In genomic region chr9:14179777-14180176, GRCm38 (mm10) we compare ENCODE assay signal across 17 mouse cellular contexts.
A peak's percentile ranks its signal among the peaks of the same experiment; 100 is the strongest.
DNase-seq lines count a peak whose midpoint lies in the region; ATAC-seq and TF ChIP-seq lines count a peak whose summit lies in the region.
"Had no signal": no experiment of that assay in that cellular context is flagged by ENCODE, and none has a peak within 500 bp of the region (broad histone marks: within the 10 kb centered on the region; RNA-seq: fewer than 3 reads in every experiment).

No protein-coding gene starts in this region.

- intact Hi-C loops in left cerebral cortex, postnatal 4 days (cut with DNase I): no loop called here
- intact Hi-C loops in left cerebral cortex, adult 2 months (cut with DNase I): no loop called here

- H3K27ac ChIP-seq in forebrain, postnatal 0 days (ENCODE audit: low read depth, low read length): no peak overlapping the region
- H3K27ac ChIP-seq in forebrain, embryonic 12.5 days: no peak overlapping the region
- H3K27ac ChIP-seq in left cerebral cortex, adult 2 months: no peak overlapping the region
- H3K27ac ChIP-seq in midbrain, postnatal 0 days (ENCODE audit: low read depth, low read length): no peak overlapping the region
- no peak overlapping the region for H3K27ac ChIP-seq in midbrain, embryonic 13.5 days
- H3K27ac ChIP-seq: embryonic facial prominence, embryonic 10.5 days; heart, embryonic 15.5 days; hindbrain, embryonic 12.5 days had no signal

- ATAC-seq in forebrain, postnatal 0 days: no peak
- no peak for ATAC-seq in forebrain, embryonic 12.5 days (ENCODE audit: low FRiP score)
- ATAC-seq in midbrain, postnatal 0 days (ENCODE audit: low FRiP score): peak; percentile 48; the same call in 1 of the 2 replicates
- ATAC-seq in midbrain, embryonic 13.5 days: no peak
- ATAC-seq: forebrain, embryonic 14.5 days; hindbrain, embryonic 16.5 days had no signal

- peak; percentile 9 for DNase-seq in forebrain, postnatal 0 days
- peak; percentile 73 for DNase-seq in left cerebral cortex, postnatal 4 days
- DNase-seq in left cerebral cortex, adult 2 months (ENCODE audit: extremely low spot score in 1 of 2, low spot score in 2 of 2): no peak
- peak; percentile 60 for DNase-seq in midbrain, postnatal 0 days (ENCODE audit: low spot score)
- DNase-seq: adrenal gland, adult 2 months; adrenal gland, postnatal 25 days; cerebellum, adult 8-10 months; gastrocnemius, postnatal 36 days; heart, adult 11 months; heart, postnatal 36 days had no signal

- no peaks in the 10 kb centered on the region for H3K36me3 ChIP-seq in forebrain, postnatal 0 days (ENCODE audit: insufficient read depth)
- no peaks in the 10 kb centered on the region for H3K36me3 ChIP-seq in forebrain, embryonic 12.5 days (replicated peaks)
- no peaks in the 10 kb centered on the region for H3K36me3 ChIP-seq in midbrain, postnatal 0 days (ENCODE audit: insufficient read depth, low read length)
- H3K36me3 ChIP-seq in midbrain, embryonic 13.5 days: no peaks in the 10 kb centered on the region
- H3K36me3 ChIP-seq: embryonic facial prominence, embryonic 10.5 days; heart, embryonic 15.5 days; hindbrain, embryonic 12.5 days had no signal

- no peak overlapping the region for H3K9ac ChIP-seq in forebrain, postnatal 0 days
- H3K9ac ChIP-seq in forebrain, embryonic 12.5 days: no peak overlapping the region
- H3K9ac ChIP-seq in midbrain, postnatal 0 days (replicated peaks; ENCODE audit: low read length, poor library complexity, severe bottlenecking): no peak overlapping the region
- H3K9ac ChIP-seq in midbrain, embryonic 13.5 days (replicated peaks): no peak overlapping the region
- H3K9ac ChIP-seq: heart, embryonic 15.5 days; hindbrain, embryonic 12.5 days had no signal

- WGBS in forebrain, postnatal 0 days: 88% methylated on average over 1 of the region's 1 CpGs
- WGBS in forebrain, embryonic 12.5 days: 92% methylated on average over 1 of the region's 1 CpGs
- WGBS in midbrain, postnatal 0 days: 91% methylated on average over 1 of the region's 1 CpGs
- WGBS in midbrain, embryonic 13.5 days: 86% methylated on average over 1 of the region's 1 CpGs

- H3K9me3 ChIP-seq in forebrain, postnatal 0 days (ENCODE audit: low read length): no peaks in the 10 kb centered on the region
- H3K9me3 ChIP-seq in forebrain, embryonic 12.5 days: no peaks in the 10 kb centered on the region
- H3K9me3 ChIP-seq in midbrain, postnatal 0 days (ENCODE audit: low read length): no peaks in the 10 kb centered on the region
- no peaks in the 10 kb centered on the region for H3K9me3 ChIP-seq in midbrain, embryonic 13.5 days
- H3K9me3 ChIP-seq: embryonic facial prominence, embryonic 10.5 days; heart, embryonic 15.5 days; hindbrain, embryonic 12.5 days had no signal

- no peak overlapping the region for H3K4me3 ChIP-seq in forebrain, postnatal 0 days (ENCODE audit: low read depth, low read length)
- H3K4me3 ChIP-seq in forebrain, embryonic 12.5 days (replicated peaks): no peak overlapping the region
- H3K4me3 ChIP-seq in left cerebral cortex, adult 2 months: no peak overlapping the region
- no peak overlapping the region for H3K4me3 ChIP-seq in midbrain, postnatal 0 days (ENCODE audit: low read depth, low read length)
- H3K4me3 ChIP-seq in midbrain, embryonic 13.5 days (replicated peaks): no peak overlapping the region
- H3K4me3 ChIP-seq: embryonic facial prominence, embryonic 10.5 days; heart, embryonic 15.5 days; hindbrain, embryonic 12.5 days had no signal

- no peak overlapping the region for H3K4me2 ChIP-seq in forebrain, postnatal 0 days (ENCODE audit: low read depth)
- no peak overlapping the region for H3K4me2 ChIP-seq in forebrain, embryonic 12.5 days
- H3K4me2 ChIP-seq in midbrain, postnatal 0 days (ENCODE audit: low read depth, low read length, poor library complexity, severe bottlenecking): no peak overlapping the region
- H3K4me2 ChIP-seq in midbrain, embryonic 13.5 days (replicated peaks): no peak overlapping the region
- H3K4me2 ChIP-seq: heart, embryonic 15.5 days; hindbrain, embryonic 12.5 days had no signal

- peaks cover 9% of the 10 kb centered on the region; the same call in 1 of the 2 replicates for H3K4me1 ChIP-seq in forebrain, postnatal 0 days (ENCODE audit: insufficient read depth)
- peaks cover 12% of the 10 kb centered on the region for H3K4me1 ChIP-seq in forebrain, embryonic 12.5 days
- H3K4me1 ChIP-seq in midbrain, postnatal 0 days (ENCODE audit: insufficient read depth, low read length): peaks cover 10% of the 10 kb centered on the region; the same call in 1 of the 2 replicates
- peaks cover 15% of the 10 kb centered on the region for H3K4me1 ChIP-seq in midbrain, embryonic 13.5 days (replicated peaks)

- H3K27me3 ChIP-seq in forebrain, postnatal 0 days (ENCODE audit: insufficient read depth, low read length): no peaks in the 10 kb centered on the region
- H3K27me3 ChIP-seq in forebrain, embryonic 12.5 days: no peaks in the 10 kb centered on the region
- H3K27me3 ChIP-seq in midbrain, postnatal 0 days (ENCODE audit: insufficient read depth, low read length): no peaks in the 10 kb centered on the region
- H3K27me3 ChIP-seq in midbrain, embryonic 13.5 days: no peaks in the 10 kb centered on the region
- H3K27me3 ChIP-seq: heart, embryonic 15.5 days; hindbrain, embryonic 12.5 days had no signal

- TF ChIP-seq CTCF in forebrain, postnatal 0 days (IDR thresholded peaks at IDR 0.05; ENCODE audit: low read depth): no peak
- no peak for TF ChIP-seq CTCF in left cerebral cortex, adult 2 months (IDR thresholded peaks at IDR 0.05)
- no peak for TF ChIP-seq CTCF in midbrain, postnatal 0 days (IDR thresholded peaks at IDR 0.05)

Comparison
In these comparisons a context has a peak if more than half of its experiments do, and no peak if none do; other contexts are left out.
1. DNase-seq: peak in forebrain, postnatal 0 days (single experiment), left cerebral cortex, postnatal 4 days (single experiment) and midbrain, postnatal 0 days (single experiment); none in left cerebral cortex, adult 2 months (0 of 2).